Mouse (Mus musculus): ENCODE measurements at regions not wholly inside any gene's neighbourhood (a gene's known extent, or its start where the extent isn't known, plus 50 kb on each side); places are given as distances from the start of the nearest gene placed in this dataset.

- no peak for TF ChIP-seq CTCF (IDR thresholded peaks at IDR 0.05; ENCODE audit: low read depth, low read length)
- no peak for TF ChIP-seq POLR2A (IDR thresholded peaks at IDR 0.05; ENCODE audit: insufficient read depth, low read length)
- TF ChIP-seq EP300 (IDR thresholded peaks at IDR 0.05; ENCODE audit: insufficient read depth, low read depth, low read length) = no peak
Measured at GRCm38 (mm10) chr3:78674529-78675187, 611.7 kb downstream of the Rapgef2 start.

Data from ES-Bruce4 (cell line).